Mouse (Mus musculus): ENCODE measurements around the gene Arhgef3. TPM values are rescaled to one million over a fixed set of nuclear protein-coding genes. Genes with fewer than 3 reads are reported as not detected.

The Arhgef3 gene
- polyA plus RNA-seq, 1 experiment from 2014 or later: 6.6 TPM

GRCm38 (mm10) chr14:27301768-27302499 is 187.2 kb downstream of the Arhgef3 start:
- no peak overlapping the region for H3K27ac ChIP-seq
- 86% methylated on average over 5 of the region's 5 CpGs for WGBS
- H3K27me3 ChIP-seq: no peaks in the 10 kb centered on the region
- H3K9ac ChIP-seq: no peak overlapping the region
- H3K9me3 ChIP-seq (replicated peaks): no peaks in the 10 kb centered on the region
- H3K4me3 ChIP-seq: no peak overlapping the region
- H3K4me2 ChIP-seq (replicated peaks): no peak overlapping the region
- no peak for ATAC-seq (ENCODE audit: low FRiP score)
- no peaks in the 10 kb centered on the region for H3K36me3 ChIP-seq
- H3K4me1 ChIP-seq: no peaks in the 10 kb centered on the region

- no peak for ATAC-seq (ENCODE audit: low FRiP score)
- Histone ChIP-seq H3K9me3 (replicated peaks) (no peaks in the 10 kb centered on the region), H3K4me3 (no peak overlapping the region), H3K4me2 (replicated peaks) (no peak overlapping the region), H3K4me1 (no peaks in the 10 kb centered on the region), H3K9ac (no peak overlapping the region), H3K36me3 (no peaks in the 10 kb centered on the region), H3K27me3 (no peaks in the 10 kb centered on the region), H3K27ac (no peak overlapping the region)
- 77% methylated on average over 4 of the region's 4 CpGs for WGBS
Observed at GRCm38 (mm10) chr14:27303294-27303693, 188.6 kb downstream of the Arhgef3 start.

GRCm38 (mm10) chr14:27304408-27304807 is 189.7 kb downstream of the Arhgef3 start:
- Histone ChIP-seq H3K9ac (no peak overlapping the region), H3K27me3 (no peaks in the 10 kb centered on the region), H3K27ac (no peak overlapping the region), H3K36me3 (no peaks in the 10 kb centered on the region), H3K4me3 (no peak overlapping the region), H3K4me1 (no peaks in the 10 kb centered on the region), H3K9me3 (replicated peaks) (no peaks in the 10 kb centered on the region), H3K4me2 (replicated peaks) (no peak overlapping the region)
- no peak for ATAC-seq (ENCODE audit: low FRiP score)
- WGBS: 83% methylated on average over 4 of the region's 4 CpGs

DNA sequence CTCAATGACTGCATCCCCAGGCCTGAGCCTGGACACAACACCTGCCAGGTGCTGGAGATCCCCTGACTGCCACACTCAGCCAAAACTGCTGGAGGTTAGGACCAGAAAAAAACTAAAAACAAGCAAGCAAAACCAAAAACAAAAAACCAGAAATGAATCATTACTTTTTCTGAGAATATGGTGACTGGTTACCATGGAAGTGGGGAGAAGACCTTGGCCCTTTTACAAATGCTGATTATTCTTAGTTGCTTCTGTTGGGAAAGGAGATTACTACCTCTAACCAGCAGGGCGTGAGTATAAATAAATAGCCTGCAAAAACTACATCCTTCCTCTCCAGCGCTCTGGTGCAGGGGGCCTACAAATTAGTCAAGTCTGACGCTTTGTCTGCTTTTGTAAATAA is 194.1 kb downstream of the Arhgef3 start:
- H3K9ac ChIP-seq: no peak overlapping the region
- no peak overlapping the region for H3K27ac ChIP-seq
- no peaks in the 10 kb centered on the region for H3K27me3 ChIP-seq
- 77% methylated on average over 3 of the region's 3 CpGs for WGBS
- H3K4me3 ChIP-seq: no peak overlapping the region
- no peak overlapping the region for H3K4me2 ChIP-seq (replicated peaks)
- no peaks in the 10 kb centered on the region for H3K36me3 ChIP-seq
- no peak for ATAC-seq (ENCODE audit: low FRiP score)
- H3K9me3 ChIP-seq (replicated peaks): no peaks in the 10 kb centered on the region
- H3K4me1 ChIP-seq: no peaks in the 10 kb centered on the region

GRCm38 (mm10) chr14:27310559-27311242 is 196.0 kb downstream of the Arhgef3 start:
- 80% methylated on average over 4 of the region's 4 CpGs for WGBS
- no peaks in the 10 kb centered on the region for H3K36me3 ChIP-seq
- no peak overlapping the region for H3K9ac ChIP-seq
- H3K4me2 ChIP-seq (replicated peaks): no peak overlapping the region
- H3K27me3 ChIP-seq: no peaks in the 10 kb centered on the region
- no peak overlapping the region for H3K27ac ChIP-seq
- no peak overlapping the region for H3K4me3 ChIP-seq
- no peaks in the 10 kb centered on the region for H3K9me3 ChIP-seq (replicated peaks)
- no peaks in the 10 kb centered on the region for H3K4me1 ChIP-seq
- ATAC-seq (ENCODE audit: low FRiP score): no peak

DNA sequence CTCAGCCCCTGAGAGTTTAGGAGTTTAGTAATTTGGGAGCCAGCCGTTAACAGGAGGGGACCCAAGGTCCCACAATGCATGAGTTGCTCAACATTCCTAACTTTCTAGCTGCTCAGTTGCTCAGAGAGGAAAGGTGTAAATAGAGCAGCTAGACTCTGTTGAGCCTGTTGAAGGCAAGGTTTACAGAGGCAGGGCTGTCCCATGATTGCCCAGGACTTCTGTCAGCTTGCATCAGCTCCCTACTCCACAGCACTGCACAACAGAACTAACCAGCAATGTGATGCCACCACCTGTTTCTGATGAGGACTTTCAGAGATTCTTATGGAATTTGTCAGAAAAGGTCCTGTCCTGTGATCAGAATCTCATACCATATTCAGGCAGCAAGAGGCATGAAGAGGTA is 197.7 kb downstream of the Arhgef3 start:
- H3K27me3 ChIP-seq: no peaks in the 10 kb centered on the region
- no peak overlapping the region for H3K4me2 ChIP-seq (replicated peaks)
- H3K27ac ChIP-seq: no peak overlapping the region
- no peak overlapping the region for H3K9ac ChIP-seq
- H3K4me3 ChIP-seq: no peak overlapping the region
- 89% methylated on average over 1 of the region's 1 CpGs for WGBS
- H3K4me1 ChIP-seq: no peaks in the 10 kb centered on the region
- no peak for ATAC-seq (ENCODE audit: low FRiP score)
- H3K9me3 ChIP-seq (replicated peaks): no peaks in the 10 kb centered on the region
- no peaks in the 10 kb centered on the region for H3K36me3 ChIP-seq

DNA sequence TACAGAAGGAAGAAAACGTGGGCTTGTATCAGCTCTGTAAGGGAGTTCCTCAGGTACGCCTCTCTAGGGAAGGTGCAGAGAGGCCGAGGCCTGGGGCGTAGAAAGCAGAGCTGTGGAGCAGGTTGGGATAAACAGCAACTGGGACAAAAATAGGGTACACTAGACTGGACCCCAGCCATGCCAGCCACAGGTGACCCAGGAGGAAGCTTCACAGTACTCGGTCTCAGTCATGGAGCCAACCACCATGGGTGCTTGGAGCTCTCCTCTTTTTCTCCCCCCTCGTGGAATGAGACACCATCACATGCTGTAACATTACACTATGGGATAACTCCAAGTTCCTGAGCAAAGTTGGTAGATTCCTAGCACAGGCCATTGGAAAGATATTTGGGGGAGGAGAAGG is 201.0 kb downstream of the Arhgef3 start:
- H3K27ac ChIP-seq: no peak overlapping the region
- no peak for ATAC-seq (ENCODE audit: low FRiP score)
- H3K9me3 ChIP-seq (replicated peaks): no peaks in the 10 kb centered on the region
- no peaks in the 10 kb centered on the region for H3K27me3 ChIP-seq
- H3K36me3 ChIP-seq: no peaks in the 10 kb centered on the region
- no peaks in the 10 kb centered on the region for H3K4me1 ChIP-seq
- 90% methylated on average over 6 of the region's 6 CpGs for WGBS
- no peak overlapping the region for H3K4me3 ChIP-seq
- no peak overlapping the region for H3K4me2 ChIP-seq (replicated peaks)
- no peak overlapping the region for H3K9ac ChIP-seq

GRCm38 (mm10) chr14:27317146-27317545 is 202.4 kb downstream of the Arhgef3 start:
- H3K4me2 ChIP-seq (replicated peaks): no peak overlapping the region
- H3K4me3 ChIP-seq: no peak overlapping the region
- no peak overlapping the region for H3K27ac ChIP-seq
- H3K9me3 ChIP-seq (replicated peaks): no peaks in the 10 kb centered on the region
- H3K4me1 ChIP-seq: no peaks in the 10 kb centered on the region
- WGBS: 80% methylated on average over 8 of the region's 8 CpGs
- H3K36me3 ChIP-seq: no peaks in the 10 kb centered on the region
- ATAC-seq (ENCODE audit: low FRiP score): no peak
- H3K27me3 ChIP-seq: no peaks in the 10 kb centered on the region
- H3K9ac ChIP-seq: no peak overlapping the region

DNA sequence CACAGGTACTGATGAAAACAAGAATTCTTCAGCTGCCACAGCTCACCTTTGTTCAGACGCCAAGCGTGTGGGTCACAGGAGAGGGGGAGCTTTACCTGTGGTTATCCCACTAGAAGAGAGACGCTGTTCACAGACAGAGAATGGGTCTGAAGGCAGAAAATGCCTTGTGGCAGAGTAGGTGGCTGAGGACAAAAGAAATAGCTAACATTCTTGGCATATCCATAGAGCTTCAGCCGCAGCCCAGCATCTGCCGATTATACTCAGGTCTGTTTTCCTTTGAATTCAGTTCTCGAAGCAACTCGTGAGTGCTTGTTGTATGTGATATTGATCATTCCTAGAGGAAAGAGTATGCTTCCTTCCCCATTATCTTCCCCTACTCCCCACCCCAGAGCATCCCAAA is 204.7 kb downstream of the Arhgef3 start:
- 65% methylated on average over 7 of the region's 7 CpGs for WGBS
- Histone ChIP-seq H3K36me3 (no peaks in the 10 kb centered on the region), H3K4me1 (no peaks in the 10 kb centered on the region), H3K9me3 (replicated peaks) (no peaks in the 10 kb centered on the region), H3K27ac (no peak overlapping the region), H3K9ac (no peak overlapping the region), H3K4me2 (replicated peaks) (no peak overlapping the region), H3K4me3 (no peak overlapping the region), H3K27me3 (no peaks in the 10 kb centered on the region)
- ATAC-seq (ENCODE audit: low FRiP score): no peak

DNA sequence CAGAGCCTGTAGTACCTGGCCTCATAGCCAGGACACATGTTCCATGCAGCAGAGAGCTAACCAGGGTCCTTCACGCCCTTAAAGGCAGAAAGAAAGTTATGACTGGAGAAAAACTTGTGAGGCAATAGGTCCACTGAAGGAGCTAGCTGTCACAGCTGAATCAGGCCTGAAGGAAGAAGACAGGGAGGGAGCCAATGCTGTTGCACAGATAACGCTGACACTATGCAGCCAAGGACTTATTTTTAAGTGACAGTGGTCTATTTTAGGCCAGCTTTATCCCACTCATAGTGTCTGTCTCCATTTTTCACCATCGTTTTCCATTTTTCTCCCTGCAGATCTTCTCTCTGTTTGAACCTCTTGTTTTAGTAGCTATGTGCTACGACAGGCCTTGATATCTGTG is 207.3 kb downstream of the Arhgef3 start:
- ATAC-seq (ENCODE audit: low FRiP score): no peak
- H3K9ac ChIP-seq: no peak overlapping the region
- H3K4me3 ChIP-seq: no peak overlapping the region
- no peaks in the 10 kb centered on the region for H3K27me3 ChIP-seq
- H3K4me1 ChIP-seq: no peaks in the 10 kb centered on the region
- no peaks in the 10 kb centered on the region for H3K9me3 ChIP-seq (replicated peaks)
- no peak overlapping the region for H3K27ac ChIP-seq
- 89% methylated on average over 4 of the region's 4 CpGs for WGBS
- H3K36me3 ChIP-seq: no peaks in the 10 kb centered on the region
- no peak overlapping the region for H3K4me2 ChIP-seq (replicated peaks)

- Histone ChIP-seq H3K27me3 (no peaks in the 10 kb centered on the region), H3K9ac (no peak overlapping the region), H3K27ac (no peak overlapping the region), H3K4me1 (no peaks in the 10 kb centered on the region), H3K4me3 (no peak overlapping the region), H3K4me2 (replicated peaks) (no peak overlapping the region), H3K36me3 (no peaks in the 10 kb centered on the region), H3K9me3 (replicated peaks) (no peaks in the 10 kb centered on the region)
- no peak for ATAC-seq (ENCODE audit: low FRiP score)
- 83% methylated on average over 7 of the region's 7 CpGs for WGBS
Observed at GRCm38 (mm10) chr14:27324689-27325088, 210.0 kb downstream of the Arhgef3 start.

- Histone ChIP-seq H3K4me1 (no peaks in the 10 kb centered on the region), H3K9ac (no peak overlapping the region), H3K36me3 (no peaks in the 10 kb centered on the region), H3K4me3 (no peak overlapping the region), H3K27me3 (no peaks in the 10 kb centered on the region), H3K9me3 (replicated peaks) (no peaks in the 10 kb centered on the region), H3K4me2 (replicated peaks) (no peak overlapping the region), H3K27ac (no peak overlapping the region)
- 82% methylated on average over 6 of the region's 6 CpGs for WGBS
- ATAC-seq (ENCODE audit: low FRiP score): no peak
Observed at GRCm38 (mm10) chr14:27325537-27325936, 210.8 kb downstream of the Arhgef3 start.

DNA sequence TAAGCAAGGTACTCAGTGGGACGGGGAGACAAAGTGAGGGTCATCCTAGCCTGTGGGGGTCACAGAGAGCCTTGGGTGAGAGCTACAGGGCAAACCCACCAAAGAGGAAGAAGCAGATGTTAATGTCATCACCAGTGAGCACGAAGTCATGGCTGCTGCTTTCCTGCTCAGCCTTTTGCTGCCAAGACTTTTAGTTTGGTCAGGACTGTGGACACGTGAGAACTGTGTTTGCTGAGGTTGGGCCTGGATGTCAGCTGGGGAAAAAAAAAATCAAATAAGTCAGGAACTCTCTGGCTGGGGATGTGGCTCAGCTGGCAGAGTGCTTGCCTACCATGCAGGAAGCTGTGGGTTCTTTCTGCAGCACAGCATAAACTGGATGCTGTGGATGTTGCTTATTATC is 213.2 kb downstream of the Arhgef3 start:
- Histone ChIP-seq H3K9ac (no peak overlapping the region), H3K27ac (no peak overlapping the region), H3K4me1 (no peaks in the 10 kb centered on the region), H3K9me3 (replicated peaks) (no peaks in the 10 kb centered on the region), H3K27me3 (no peaks in the 10 kb centered on the region), H3K36me3 (no peaks in the 10 kb centered on the region), H3K4me3 (no peak overlapping the region), H3K4me2 (replicated peaks) (no peak overlapping the region)
- ATAC-seq (ENCODE audit: low FRiP score): no peak
- 58% methylated on average over 3 of the region's 3 CpGs for WGBS

Measured in hindbrain, embryonic 12.5 days (tissue).